Mouse (Mus musculus) spleen, postnatal 14 days (tissue): ENCODE data around the gene Ipo8.

ENCODE experiments used
- DNase-seq, 2 experiments: peaks; one replicate each; pipeline ENCODE4 v3.0.0; 2021 to 2022; ENCODE audit warnings: low spot score in 2 of 2

Ipo8 gene

DNA sequence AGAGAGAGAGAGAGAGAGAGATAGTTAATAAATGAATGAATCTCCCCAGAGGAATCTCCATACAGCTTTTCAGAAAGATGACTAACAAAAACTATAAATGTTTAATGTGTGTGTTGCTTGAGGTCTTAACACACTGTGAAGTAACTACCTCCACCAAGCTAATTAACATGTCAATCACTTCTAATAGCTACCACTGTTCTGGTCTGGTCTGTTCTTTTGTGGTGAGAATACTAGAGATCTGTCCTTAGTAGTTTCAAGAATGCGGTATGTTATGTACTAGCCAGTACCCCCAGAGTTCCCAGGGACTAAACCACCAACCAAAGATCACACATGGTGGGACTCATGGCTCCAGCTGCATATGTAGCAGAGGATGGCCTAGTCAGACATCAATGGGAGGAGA, 74.7 kb downstream of the Ipo8 start:
- no peak for DNase-seq

GRCm38 (mm10) chr6:148751400-148751799, 79.9 kb downstream of the Ipo8 start:
- DNase-seq, result no peak

DNA sequence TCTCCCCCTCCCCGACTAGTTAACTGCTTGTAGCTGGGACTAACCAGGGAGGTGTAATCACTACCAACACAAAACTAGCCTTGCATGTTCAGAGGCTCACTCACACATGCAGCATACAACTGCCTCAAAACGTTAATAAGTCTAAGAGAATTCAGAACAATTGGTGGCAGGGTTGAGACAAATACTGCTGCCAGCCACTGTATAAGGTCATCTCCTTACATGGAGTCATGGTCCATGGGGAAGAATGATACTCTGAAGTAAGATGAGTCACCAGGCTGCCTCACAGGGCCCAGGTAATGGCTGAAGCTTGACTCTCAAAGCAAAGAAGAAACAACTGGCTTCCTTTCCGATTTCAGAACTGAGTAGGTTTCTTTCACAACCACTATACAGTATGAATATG, 81.1 kb downstream of the Ipo8 start:
- DNase-seq, result no peak

DNA sequence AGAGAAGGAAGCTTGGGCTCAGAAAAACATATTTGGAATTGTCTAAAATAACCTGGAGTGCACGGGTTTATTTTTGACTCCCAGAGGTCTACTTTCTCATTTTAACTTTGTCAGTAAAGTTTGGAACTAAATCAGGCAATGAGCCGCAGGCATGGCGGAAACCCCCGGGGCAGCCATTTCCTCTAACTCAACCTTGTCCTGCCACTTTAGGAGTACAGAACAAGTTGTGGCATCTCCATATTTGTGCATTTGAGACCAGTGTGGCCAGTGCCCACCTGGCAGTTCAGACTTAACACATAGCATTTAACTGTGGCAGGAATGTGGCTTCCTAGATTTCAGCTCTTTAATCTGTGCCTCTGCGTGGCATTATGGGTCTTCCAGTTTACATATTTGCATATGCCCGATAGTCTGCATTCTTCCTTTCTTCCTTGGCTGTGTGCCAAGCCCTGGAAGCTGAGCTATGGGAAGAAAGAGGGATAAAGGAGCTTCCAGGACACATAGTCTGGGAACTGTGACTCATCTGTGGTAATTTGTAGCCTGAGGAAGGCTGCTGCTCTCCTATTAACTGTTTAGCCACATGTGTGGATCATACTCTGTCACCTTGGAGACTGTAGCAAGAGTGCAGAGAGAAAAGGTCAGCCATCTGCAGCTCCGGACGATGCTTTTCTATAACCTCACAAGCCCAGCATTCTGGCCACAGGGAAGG, 90.6 kb downstream of the Ipo8 start:
- no peak for DNase-seq

GRCm38 (mm10) chr6:148736390-148736789, 94.9 kb downstream of the Ipo8 start:
- DNase-seq, result no peak

DNA sequence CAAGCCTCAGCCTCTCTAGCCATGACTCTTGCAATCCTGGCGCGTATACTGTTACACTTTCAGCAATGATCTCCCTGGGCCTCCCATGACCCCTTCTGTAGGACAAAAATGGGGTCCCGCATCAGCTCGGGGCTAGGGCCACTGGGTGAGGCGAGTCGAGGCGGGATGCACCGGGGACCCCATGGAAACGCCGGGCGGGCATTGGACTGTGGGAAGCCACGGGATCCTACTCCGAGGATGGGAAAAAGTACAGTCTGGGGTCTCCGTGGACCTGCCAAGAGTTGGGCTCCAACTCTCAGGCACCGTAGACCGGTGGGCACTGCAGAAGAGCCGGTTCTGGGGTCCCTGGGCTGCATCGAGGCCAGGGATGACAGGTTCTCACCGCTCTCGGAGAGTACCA, 97.3 kb downstream of the Ipo8 start:
- DNase-seq, result no peak

GRCm38 (mm10) chr6:148732920-148733319, 98.3 kb downstream of the Ipo8 start:
- DNase-seq, result no peak

DNA sequence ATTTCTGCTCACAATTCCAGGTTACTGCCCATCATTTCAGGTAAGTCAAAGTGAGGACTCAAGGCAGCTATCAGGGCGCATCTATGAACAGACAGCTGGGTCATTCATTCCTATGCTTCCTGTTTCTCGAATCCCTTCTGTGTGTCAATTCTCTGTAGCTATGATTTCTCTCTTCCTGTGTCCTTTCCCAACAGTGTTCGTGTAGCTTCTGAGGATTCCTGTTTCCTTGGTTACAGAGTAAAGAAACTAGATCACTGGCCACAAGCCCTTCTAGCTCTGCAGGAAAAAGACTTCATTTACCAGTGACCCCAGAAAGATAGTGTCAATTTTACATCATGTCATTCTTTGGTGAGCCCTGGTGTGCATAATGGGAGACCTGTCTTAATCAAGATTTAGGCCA, 102.7 kb downstream of the Ipo8 start:
- no peak for DNase-seq

DNA sequence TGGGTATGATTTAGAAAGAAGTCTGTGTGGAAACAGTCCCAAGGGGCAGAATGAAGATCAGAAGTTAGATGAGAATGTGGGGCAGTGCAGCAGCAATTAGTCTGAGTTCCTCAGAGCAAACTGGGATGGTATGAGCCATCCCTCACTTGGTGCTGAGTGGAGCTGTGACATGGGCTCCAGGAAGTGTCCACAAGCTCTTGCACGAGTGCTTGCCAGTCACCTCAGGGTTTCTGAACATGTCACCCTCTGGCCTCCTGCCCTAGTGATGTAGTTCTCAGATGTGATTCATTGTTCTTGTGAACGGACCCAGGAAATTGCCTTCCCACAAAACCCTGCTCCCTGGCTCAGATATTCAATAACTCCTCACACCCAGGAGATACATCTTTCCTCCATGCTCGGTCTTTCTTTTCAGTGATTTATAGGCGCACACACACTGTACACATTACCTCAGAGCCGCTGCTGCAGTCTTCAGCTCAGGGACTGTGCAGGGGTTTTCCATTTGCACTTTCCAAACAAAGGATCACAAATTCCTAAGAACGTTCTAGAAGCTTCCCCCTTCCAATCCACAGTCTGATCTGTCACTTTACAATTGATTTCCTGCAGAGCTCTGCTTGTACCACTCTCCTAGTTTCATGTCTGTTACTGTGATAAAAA, 103.3 kb downstream of the Ipo8 start:
- no peak for DNase-seq

DNA sequence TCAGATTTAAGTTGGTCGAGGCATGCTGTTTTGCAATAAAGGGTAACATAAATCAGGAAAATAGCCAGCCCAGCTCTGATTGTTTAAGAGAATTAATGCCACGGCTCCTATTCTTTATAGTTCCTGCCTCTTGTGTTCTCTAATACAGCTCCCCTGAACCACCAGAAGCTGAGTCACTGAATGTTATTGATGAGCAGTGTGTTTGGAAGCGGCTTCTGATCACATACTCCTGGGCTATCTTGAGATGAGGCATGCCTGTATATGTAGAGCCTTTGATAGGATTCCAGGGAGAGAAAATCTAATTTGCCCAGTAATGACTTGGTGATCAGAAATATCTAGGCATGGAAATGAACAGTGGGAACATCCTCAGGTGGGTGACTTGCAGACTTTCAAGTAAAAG, 106.8 kb downstream of the Ipo8 start:
- DNase-seq, result no peak
